Mouse (Mus musculus): ENCODE measurements at regions not wholly inside any gene's neighbourhood (a gene's known extent, or its start where the extent isn't known, plus 50 kb on each side); places are given as distances from the start of the nearest gene placed in this dataset.

DNA sequence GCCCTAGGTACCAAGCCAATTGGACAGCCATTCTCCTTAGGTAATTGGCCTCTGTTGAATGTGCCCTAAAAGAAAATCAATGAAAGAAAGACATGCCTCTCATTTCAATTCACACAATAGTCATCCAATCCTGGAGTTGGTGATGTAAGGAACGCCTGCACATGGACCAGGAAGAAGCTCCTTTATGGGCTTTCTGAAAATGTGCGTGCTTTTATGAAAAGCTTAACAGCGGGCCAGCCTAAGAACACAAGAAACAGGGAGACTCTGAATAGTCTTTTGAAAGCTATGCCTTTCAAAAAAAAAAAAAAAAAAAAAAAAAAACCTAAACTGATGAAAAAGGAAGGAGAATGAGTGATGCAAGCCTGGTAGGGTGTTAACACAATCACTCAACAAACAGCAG, 183.1 kb downstream of the Pcdh19 start:
- WGBS = 80% methylated on average over 3 of the region's 3 CpGs
- Histone ChIP-seq H3K27ac (replicated peaks; ENCODE audit: low read depth, low read length) (no peak overlapping the region), H3K4me2 (ENCODE audit: low read depth, low read length) (no peak overlapping the region), H3K4me3 (ENCODE audit: low read depth, low read length) (no peak overlapping the region), H3K9ac (ENCODE audit: low read depth, low read length) (no peak overlapping the region), H3K36me3 (ENCODE audit: control insufficient read depth, insufficient read depth, low read length) (no peaks in the 10 kb centered on the region), H3K9me3 (ENCODE audit: control insufficient read depth, low read length) (no peaks in the 10 kb centered on the region), H3K27me3 (replicated peaks; ENCODE audit: control insufficient read depth, insufficient read depth, low read length) (no peaks in the 10 kb centered on the region), H3K4me1 (ENCODE audit: control insufficient read depth, insufficient read depth, low read length) (no peaks in the 10 kb centered on the region)
- no peak for ATAC-seq (ENCODE audit: low read depth)
- no peak for DNase-seq (ENCODE audit: low spot score)

DNA sequence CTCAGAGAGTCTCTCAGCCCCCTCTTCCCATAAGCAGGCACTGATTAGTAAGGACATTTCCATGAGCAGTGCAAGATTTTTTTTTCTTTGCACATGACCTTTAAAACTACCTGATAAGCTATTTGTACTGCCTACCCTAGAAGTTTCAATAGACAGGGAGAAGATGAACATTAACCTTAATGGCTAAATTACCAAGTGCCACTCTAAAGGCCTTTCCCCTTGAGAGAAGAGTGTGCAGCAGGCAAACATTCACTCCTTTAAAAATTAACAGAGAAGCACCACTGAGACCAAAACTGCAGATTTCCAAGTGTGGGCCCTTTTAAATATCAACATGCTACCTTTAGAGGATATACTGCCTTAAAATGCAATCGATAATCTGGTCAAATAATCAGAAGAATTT, 226.9 kb downstream of the Pcdh19 start:
- Histone ChIP-seq H3K36me3 (ENCODE audit: control insufficient read depth, insufficient read depth, low read length) (no peaks in the 10 kb centered on the region), H3K4me1 (ENCODE audit: control insufficient read depth, insufficient read depth, low read length) (no peaks in the 10 kb centered on the region), H3K4me2 (ENCODE audit: low read depth, low read length) (no peak overlapping the region), H3K27me3 (replicated peaks; ENCODE audit: control insufficient read depth, insufficient read depth, low read length) (no peaks in the 10 kb centered on the region), H3K27ac (replicated peaks; ENCODE audit: low read depth, low read length) (no peak overlapping the region), H3K9ac (ENCODE audit: low read depth, low read length) (no peak overlapping the region), H3K9me3 (ENCODE audit: control insufficient read depth, low read length) (no peaks in the 10 kb centered on the region), H3K4me3 (ENCODE audit: low read depth, low read length) (no peak overlapping the region)
- 83% methylated on average over 1 of the region's 1 CpGs for WGBS
- no peak for ATAC-seq (ENCODE audit: low read depth)
- no peak for DNase-seq (ENCODE audit: low spot score)

DNA sequence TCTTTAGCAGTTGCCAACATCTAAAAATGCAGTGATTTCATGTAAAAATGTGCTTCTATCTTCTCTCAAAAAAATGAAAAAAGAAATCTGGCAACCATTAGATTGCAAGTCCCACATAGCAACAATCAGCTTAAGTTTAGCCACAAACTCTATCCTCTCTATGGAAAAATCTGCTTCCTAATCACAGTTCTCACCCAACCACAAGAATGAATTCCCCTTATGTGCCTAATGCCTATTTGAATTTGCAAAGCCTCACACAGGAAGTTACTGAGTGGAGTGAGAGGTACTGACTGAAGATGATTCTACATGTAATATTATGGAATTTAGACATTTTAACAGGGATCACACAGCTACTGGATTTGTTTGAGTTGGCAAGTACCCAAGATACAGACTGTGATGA, 241.4 kb downstream of the Pcdh19 start:
- Histone ChIP-seq H3K27me3 (replicated peaks; ENCODE audit: control insufficient read depth, insufficient read depth, low read length) (no peaks in the 10 kb centered on the region), H3K36me3 (ENCODE audit: control insufficient read depth, insufficient read depth, low read length) (no peaks in the 10 kb centered on the region), H3K4me1 (ENCODE audit: control insufficient read depth, insufficient read depth, low read length) (no peaks in the 10 kb centered on the region), H3K27ac (replicated peaks; ENCODE audit: low read depth, low read length) (no peak overlapping the region), H3K4me3 (ENCODE audit: low read depth, low read length) (no peak overlapping the region), H3K4me2 (ENCODE audit: low read depth, low read length) (no peak overlapping the region), H3K9ac (ENCODE audit: low read depth, low read length) (no peak overlapping the region), H3K9me3 (ENCODE audit: control insufficient read depth, low read length) (no peaks in the 10 kb centered on the region)
- ATAC-seq (ENCODE audit: low read depth) (0 out of 2 replicates have a peak, but pooled peaks have one; percentile 47), DNase-seq (ENCODE audit: low spot score) (peak; percentile 12)

DNA sequence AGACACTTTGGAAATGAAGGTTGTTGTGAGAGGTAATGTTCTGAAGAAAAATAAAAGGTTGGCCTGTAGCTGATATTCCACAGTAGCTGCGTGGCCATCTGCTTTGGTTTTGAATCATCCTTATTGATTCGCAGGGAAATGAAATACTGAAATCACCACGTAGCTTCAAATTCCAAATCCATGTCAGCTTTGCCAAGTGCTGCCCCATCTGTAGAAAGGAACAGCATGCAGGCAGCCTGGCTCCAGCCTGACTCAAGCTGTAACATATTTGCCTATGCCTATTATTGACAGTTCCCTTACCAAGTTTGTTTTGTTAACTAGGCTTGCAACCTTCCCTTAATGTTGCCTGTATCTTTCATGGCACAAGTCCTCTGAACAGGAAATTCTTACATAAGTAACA, 286.3 kb downstream of the Pcdh19 start:
- Histone ChIP-seq H3K36me3 (ENCODE audit: control insufficient read depth, insufficient read depth, low read length) (no peaks in the 10 kb centered on the region), H3K9me3 (ENCODE audit: control insufficient read depth, low read length) (no peaks in the 10 kb centered on the region), H3K9ac (ENCODE audit: low read depth, low read length) (no peak overlapping the region), H3K4me3 (ENCODE audit: low read depth, low read length) (no peak overlapping the region), H3K4me2 (ENCODE audit: low read depth, low read length) (no peak overlapping the region), H3K27ac (replicated peaks; ENCODE audit: low read depth, low read length) (no peak overlapping the region), H3K4me1 (ENCODE audit: control insufficient read depth, insufficient read depth, low read length) (no peaks in the 10 kb centered on the region), H3K27me3 (replicated peaks; ENCODE audit: control insufficient read depth, insufficient read depth, low read length) (no peaks in the 10 kb centered on the region)
- DNase-seq (ENCODE audit: low spot score) (no peak), ATAC-seq (ENCODE audit: low read depth) (no peak)
- WGBS = 79% methylated on average over 3 of the region's 3 CpGs

DNA sequence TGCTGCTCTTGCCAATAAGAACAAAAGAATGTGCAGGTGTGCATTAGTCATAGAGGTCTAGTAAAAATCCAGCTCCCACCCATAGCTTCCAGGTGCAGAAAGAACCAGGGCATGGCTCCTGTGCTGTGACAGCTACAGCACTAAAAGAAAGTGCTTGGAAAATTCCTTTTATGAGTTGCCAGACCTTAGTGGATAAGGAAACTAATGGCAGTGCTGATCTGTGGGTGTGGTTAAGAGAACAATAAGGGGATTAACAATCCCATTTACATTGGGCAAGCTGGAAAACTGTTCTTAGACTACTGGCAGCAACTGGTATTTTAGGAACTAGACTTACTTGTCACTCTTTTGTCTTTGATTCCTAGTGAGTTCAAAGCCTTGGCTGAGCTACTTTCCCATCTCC, 301.0 kb downstream of the Pcdh19 start:
- no peak overlapping the region for H3K9ac ChIP-seq (ENCODE audit: low read depth, low read length)
- no peaks in the 10 kb centered on the region for H3K27me3 ChIP-seq (replicated peaks; ENCODE audit: control insufficient read depth, insufficient read depth, low read length)
- no peaks in the 10 kb centered on the region for H3K36me3 ChIP-seq (ENCODE audit: control insufficient read depth, insufficient read depth, low read length)
- no peak overlapping the region for H3K27ac ChIP-seq (replicated peaks; ENCODE audit: low read depth, low read length)
- H3K9me3 ChIP-seq (ENCODE audit: control insufficient read depth, low read length) = 0 out of 2 replicates have a peak, but pooled peaks cover under 1% of the 10 kb centered on the region
- no peak overlapping the region for H3K4me3 ChIP-seq (ENCODE audit: low read depth, low read length)
- H3K4me2 ChIP-seq (ENCODE audit: low read depth, low read length) = no peak overlapping the region
- DNase-seq (ENCODE audit: low spot score) = peak; percentile 45
- H3K4me1 ChIP-seq (ENCODE audit: control insufficient read depth, insufficient read depth, low read length) = no peaks in the 10 kb centered on the region
- peak; percentile 77; the same call in 1 of the 2 replicates for ATAC-seq (ENCODE audit: low read depth)

DNA sequence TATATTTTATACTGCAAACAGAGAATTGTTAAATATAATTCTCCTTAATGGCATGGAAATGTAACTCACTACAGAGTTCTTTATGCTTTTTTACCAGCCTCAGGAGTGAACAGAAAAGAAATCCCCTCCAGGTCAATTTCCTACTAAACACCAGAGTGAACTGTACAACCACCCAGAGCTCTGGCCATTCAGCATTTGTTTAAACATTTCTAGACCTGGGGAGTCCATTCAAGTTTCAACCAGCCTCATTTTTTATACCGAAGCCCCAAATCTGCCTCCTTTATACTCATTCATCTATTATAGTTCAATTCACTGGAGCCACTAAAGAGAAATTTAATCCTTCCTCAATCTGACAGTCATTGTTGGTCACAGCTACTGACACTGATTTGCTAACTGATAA, 314.8 kb downstream of the Pcdh19 start:
- H3K27me3 ChIP-seq (replicated peaks; ENCODE audit: control insufficient read depth, insufficient read depth, low read length) = no peaks in the 10 kb centered on the region
- no peaks in the 10 kb centered on the region for H3K4me1 ChIP-seq (ENCODE audit: control insufficient read depth, insufficient read depth, low read length)
- ATAC-seq (ENCODE audit: low read depth) (no peak), DNase-seq (ENCODE audit: low spot score) (no peak)
- no peaks in the 10 kb centered on the region for H3K36me3 ChIP-seq (ENCODE audit: control insufficient read depth, insufficient read depth, low read length)
- 50% methylated on average over 1 of the region's 1 CpGs for WGBS
- H3K4me2 ChIP-seq (ENCODE audit: low read depth, low read length) = no peak overlapping the region
- no peaks in the 10 kb centered on the region for H3K9me3 ChIP-seq (ENCODE audit: control insufficient read depth, low read length)
- no peak overlapping the region for H3K9ac ChIP-seq (ENCODE audit: low read depth, low read length)
- H3K27ac ChIP-seq (replicated peaks; ENCODE audit: low read depth, low read length) = no peak overlapping the region
- no peak overlapping the region for H3K4me3 ChIP-seq (ENCODE audit: low read depth, low read length)

DNA sequence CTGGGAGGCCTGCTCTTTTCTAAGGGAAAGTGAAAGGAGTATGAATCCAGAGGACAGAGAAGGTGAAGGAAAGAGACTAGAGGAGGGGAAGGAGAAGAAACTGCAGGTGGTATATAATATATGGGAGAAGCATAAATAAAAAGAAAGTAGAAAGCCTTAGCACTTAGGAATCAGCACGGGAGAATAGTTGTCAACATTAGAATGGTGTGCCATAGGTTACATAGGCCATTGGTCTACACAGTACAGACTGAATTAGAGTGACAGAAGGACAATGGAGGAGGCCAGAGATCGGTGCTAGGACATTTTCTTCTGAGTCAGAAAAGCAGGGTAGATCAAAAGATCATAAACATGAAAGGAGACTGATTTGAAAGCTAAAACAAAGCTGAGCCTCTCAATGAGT, 315.7 kb downstream of the Pcdh19 start:
- WGBS = 68% methylated on average over 2 of the region's 2 CpGs
- ATAC-seq (ENCODE audit: low read depth) = no peak
- no peaks in the 10 kb centered on the region for H3K36me3 ChIP-seq (ENCODE audit: control insufficient read depth, insufficient read depth, low read length)

DNA sequence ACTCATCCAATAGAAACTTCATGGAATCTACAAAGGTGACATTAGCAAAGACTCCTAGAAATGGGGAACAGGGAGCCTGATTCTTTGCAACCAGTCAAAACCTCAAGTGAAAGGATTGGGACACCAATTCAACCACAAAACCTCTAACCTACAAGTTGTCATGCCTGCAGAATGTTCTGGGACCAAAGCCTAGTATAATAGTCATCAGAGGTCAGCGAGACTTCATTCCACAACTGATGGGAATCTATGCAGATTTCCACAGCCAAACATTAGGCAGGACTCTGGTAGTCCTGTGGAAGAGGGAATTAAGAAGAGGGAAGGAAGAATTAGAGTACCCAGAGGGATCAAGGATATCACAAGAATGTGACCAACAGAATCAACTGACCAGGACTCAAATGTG, 316.4 kb downstream of the Pcdh19 start:
- 81% methylated on average over 1 of the region's 1 CpGs for WGBS
- H3K9ac ChIP-seq (ENCODE audit: low read depth, low read length) = no peak overlapping the region
- no peaks in the 10 kb centered on the region for H3K4me1 ChIP-seq (ENCODE audit: control insufficient read depth, insufficient read depth, low read length)
- no peak for DNase-seq (ENCODE audit: low spot score)
- no peak overlapping the region for H3K4me2 ChIP-seq (ENCODE audit: low read depth, low read length)
- no peaks in the 10 kb centered on the region for H3K27me3 ChIP-seq (replicated peaks; ENCODE audit: control insufficient read depth, insufficient read depth, low read length)
- H3K9me3 ChIP-seq (ENCODE audit: control insufficient read depth, low read length) = no peaks in the 10 kb centered on the region
- H3K27ac ChIP-seq (replicated peaks; ENCODE audit: low read depth, low read length) = no peak overlapping the region
- H3K36me3 ChIP-seq (ENCODE audit: control insufficient read depth, insufficient read depth, low read length) = no peaks in the 10 kb centered on the region
- H3K4me3 ChIP-seq (ENCODE audit: low read depth, low read length) = no peak overlapping the region
- ATAC-seq (ENCODE audit: low read depth) = no peak

More for the DNA sequence above, 315.7 kb downstream of the Pcdh19 start:
- Histone ChIP-seq H3K9me3 (ENCODE audit: control insufficient read depth, low read length) (no peaks in the 10 kb centered on the region), H3K27ac (replicated peaks; ENCODE audit: low read depth, low read length) (no peak overlapping the region), H3K4me2 (ENCODE audit: low read depth, low read length) (no peak overlapping the region), H3K27me3 (replicated peaks; ENCODE audit: control insufficient read depth, insufficient read depth, low read length) (no peaks in the 10 kb centered on the region), H3K9ac (ENCODE audit: low read depth, low read length) (no peak overlapping the region), H3K4me3 (ENCODE audit: low read depth, low read length) (no peak overlapping the region), H3K4me1 (ENCODE audit: control insufficient read depth, insufficient read depth, low read length) (no peaks in the 10 kb centered on the region)
- DNase-seq (ENCODE audit: low spot score) = no peak

DNA sequence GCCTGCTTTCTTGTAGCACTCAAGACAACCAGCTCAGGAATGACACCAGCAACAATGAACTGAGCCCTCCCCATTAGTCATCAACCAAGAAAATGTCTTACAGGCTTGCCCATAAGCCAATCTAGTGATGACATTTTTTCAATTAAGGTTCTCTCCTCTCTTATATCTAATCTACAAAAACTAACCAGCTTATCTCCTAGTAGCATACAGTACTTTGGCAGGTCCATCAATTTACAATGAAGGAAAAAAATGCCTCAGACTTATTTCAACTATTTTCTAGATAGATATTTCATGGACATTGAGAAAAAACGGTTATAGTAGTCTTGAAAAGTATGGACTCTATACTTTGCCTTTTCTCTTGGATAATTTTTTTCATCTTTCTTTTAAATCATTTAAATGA, 328.0 kb downstream of the Pcdh19 start:
- Histone ChIP-seq H3K9me3 (ENCODE audit: control insufficient read depth, low read length) (no peaks in the 10 kb centered on the region), H3K9ac (ENCODE audit: low read depth, low read length) (no peak overlapping the region), H3K36me3 (ENCODE audit: control insufficient read depth, insufficient read depth, low read length) (no peaks in the 10 kb centered on the region), H3K27ac (replicated peaks; ENCODE audit: low read depth, low read length) (no peak overlapping the region), H3K4me2 (ENCODE audit: low read depth, low read length) (no peak overlapping the region), H3K4me3 (ENCODE audit: low read depth, low read length) (no peak overlapping the region), H3K4me1 (ENCODE audit: control insufficient read depth, insufficient read depth, low read length) (no peaks in the 10 kb centered on the region), H3K27me3 (replicated peaks; ENCODE audit: control insufficient read depth, insufficient read depth, low read length) (no peaks in the 10 kb centered on the region)
- DNase-seq (ENCODE audit: low spot score) (no peak), ATAC-seq (ENCODE audit: low read depth) (no peak)
- 57% methylated on average over 1 of the region's 1 CpGs for WGBS
